Mouse (Mus musculus) lung, adult 2 months (tissue): ENCODE results near the gene Tox2.

ENCODE experiments used
- CTCF ChIP-seq: fragments of 200-500 bp; IDR thresholded peaks from 2 replicates; pipeline ENCODE4 v1.5.1; 2011; ENCODE audit warnings: mild to moderate bottlenecking, low read length, control low read depth; ENCODE audit not compliant: insufficient read depth
- POLR2A ChIP-seq: fragments of 200-500 bp; IDR thresholded peaks from 2 replicates; pipeline ENCODE4 v1.6.1; 2011; ENCODE audit warnings: low read depth, mild to moderate bottlenecking, control low read depth, low read length, borderline replicate concordance; ENCODE audit errors: extremely low read depth

- no peak for TF ChIP-seq CTCF
- TF ChIP-seq POLR2A: no peak
Measured at GRCm38 (mm10) chr2:163253248-163254099, 50.5 kb downstream of the Tox2 start.
